Mouse (Mus musculus) embryonic facial prominence, embryonic 15.5 days (tissue): ENCODE measurements around the gene A830005F24Rik. TPM values are rescaled to one million over a fixed set of nuclear protein-coding genes. Genes with fewer than 3 reads are reported as not detected.

Experiments
- ATAC-seq: fragments of 200-750 bp; cut with Nextera tagmentation; 2 replicates; pipeline ENCODE4 v1.8.0; 2017; ENCODE audit warnings: low read depth, moderate TSS enrichment; ENCODE audit not compliant: insufficient number of reproducible peaks, low FRiP score, low TSS enrichment
- H3K27ac ChIP-seq: fragments of 300-500 bp; sonication (generic); replicated peaks from 2 replicates; pipeline ENCODE4 v1.5.1; 2015; ENCODE audit warnings: mild to moderate bottlenecking, inconsistent platforms
- H3K27me3 ChIP-seq: fragments of 300-500 bp; sonication (generic); 2 replicates; pipeline ENCODE4 v1.6.1; 2015; ENCODE audit warnings: inconsistent platforms
- H3K36me3 ChIP-seq: fragments of 300-500 bp; sonication (generic); 2 replicates; pipeline ENCODE4 v1.6.1; 2015; ENCODE audit warnings: mild to moderate bottlenecking, inconsistent platforms
- H3K4me1 ChIP-seq: fragments of 300-500 bp; sonication (generic); 2 replicates; pipeline ENCODE4 v1.6.1; 2015; ENCODE audit warnings: inconsistent platforms
- H3K4me2 ChIP-seq: fragments of 300-500 bp; sonication (generic); replicated peaks from 2 replicates; pipeline ENCODE4 v1.6.1; 2015; ENCODE audit warnings: mild to moderate bottlenecking, inconsistent platforms
- H3K4me3 ChIP-seq: fragments of 300-500 bp; sonication (generic); replicated peaks from 2 replicates; pipeline ENCODE4 v1.5.1; 2015; ENCODE audit warnings: mild to moderate bottlenecking, inconsistent platforms
- H3K9ac ChIP-seq: fragments of 300-500 bp; sonication (generic); 2 replicates; pipeline ENCODE4 v1.6.1; 2015; ENCODE audit warnings: inconsistent platforms
- H3K9me3 ChIP-seq: fragments of 300-500 bp; sonication (generic); replicated peaks from 2 replicates; pipeline ENCODE4 v1.6.1; 2016; ENCODE audit warnings: inconsistent platforms
- WGBS: fragments of 180-500 bp; shearing (Covaris S2); methylation state at CpG from one replicate; pipeline ENCODE4 v1.1.7; 2015; 5-methylcytosine and 5-hydroxymethylcytosine counted together
- polyA plus RNA-seq: library from polyadenylated mRNA; unstranded; fragments of >200 nt; fragmentation: Nextera tagmentation; extraction: Ambion mirVana; gene quantifications from 2 replicates; pipeline ENCODE4 v1.2.1, GENCODE M21; 2015

A830005F24Rik gene
- polyA plus RNA-seq, 1 experiment from 2014 or later = 1.7 TPM

- peak overlapping the region; percentile 51 for H3K4me2 ChIP-seq
- no peaks in the 10 kb centered on the region for H3K27me3 ChIP-seq
- H3K4me1 ChIP-seq = peaks cover 28% of the 10 kb centered on the region
- 42% methylated on average over 4 of the region's 4 CpGs for WGBS
- no peak overlapping the region for H3K9ac ChIP-seq
- no peak overlapping the region; the same call in 1 of the 2 replicates for H3K27ac ChIP-seq
- no peaks in the 10 kb centered on the region for H3K9me3 ChIP-seq
- no peak for ATAC-seq
- H3K4me3 ChIP-seq = peak overlapping the region; percentile 89
- no peaks in the 10 kb centered on the region for H3K36me3 ChIP-seq
These were observed 31.5 kb downstream of the A830005F24Rik start for GRCm38 (mm10) chr13:48544867-48545266.

- H3K36me3 ChIP-seq = no peaks in the 10 kb centered on the region
- H3K9me3 ChIP-seq = no peaks in the 10 kb centered on the region
- H3K4me3 ChIP-seq = peak overlapping the region; percentile 89
- peaks cover 22% of the 10 kb centered on the region for H3K4me1 ChIP-seq
- under 1% methylated on average over 69 of the region's 72 CpGs for WGBS
- ATAC-seq = peak; percentile 91
- H3K27ac ChIP-seq = peak overlapping the region; percentile 100
- no peaks in the 10 kb centered on the region for H3K27me3 ChIP-seq
- H3K4me2 ChIP-seq = peak overlapping the region; percentile 52
- peak overlapping the region; percentile 97 for H3K9ac ChIP-seq
These were observed 32.3 kb downstream of the A830005F24Rik start for GRCm38 (mm10) chr13:48545476-48546281.

- peaks cover 17% of the 10 kb centered on the region; the same call in 1 of the 2 replicates for H3K4me1 ChIP-seq
- peak; percentile 98 for ATAC-seq
- H3K27ac ChIP-seq = peak overlapping the region; percentile 100
- peak overlapping the region; percentile 97 for H3K9ac ChIP-seq
- peak overlapping the region; percentile 89 for H3K4me3 ChIP-seq
- no peaks in the 10 kb centered on the region for H3K27me3 ChIP-seq
- under 1% methylated on average over 72 of the region's 72 CpGs for WGBS
- H3K36me3 ChIP-seq = no peaks in the 10 kb centered on the region
- peak overlapping the region; percentile 52 for H3K4me2 ChIP-seq
- no peaks in the 10 kb centered on the region for H3K9me3 ChIP-seq
These were observed 33.1 kb downstream of the A830005F24Rik start for GRCm38 (mm10) chr13:48546330-48546917.

- WGBS = 91% methylated on average over 6 of the region's 6 CpGs
- Histone ChIP-seq H3K4me1 (peaks cover 26% of the 10 kb centered on the region), H3K4me3 (no peak overlapping the region), H3K27me3 (no peaks in the 10 kb centered on the region), H3K27ac (no peak overlapping the region), H3K4me2 (no peak overlapping the region), H3K36me3 (no peaks in the 10 kb centered on the region), H3K9ac (no peak overlapping the region), H3K9me3 (no peaks in the 10 kb centered on the region)
- no peak for ATAC-seq
These were observed 34.3 kb downstream of the A830005F24Rik start for GRCm38 (mm10) chr13:48547623-48548022.

GRCm38 (mm10) chr13:48548296-48548695, 34.9 kb downstream of the A830005F24Rik start:
- Histone ChIP-seq H3K4me2 (no peak overlapping the region), H3K36me3 (no peaks in the 10 kb centered on the region), H3K4me1 (peaks cover 31% of the 10 kb centered on the region), H3K4me3 (no peak overlapping the region), H3K27me3 (no peaks in the 10 kb centered on the region), H3K27ac (no peak overlapping the region), H3K9me3 (no peaks in the 10 kb centered on the region), H3K9ac (no peak overlapping the region)
- 91% methylated on average over 5 of the region's 5 CpGs for WGBS
- ATAC-seq = no peak

GRCm38 (mm10) chr13:48552181-48553090, 39.1 kb downstream of the A830005F24Rik start:
- WGBS = 41% methylated on average over 21 of the region's 21 CpGs
- H3K4me3 ChIP-seq = peak overlapping the region; percentile 20
- peak overlapping the region; percentile 94 for H3K27ac ChIP-seq
- no peaks in the 10 kb centered on the region for H3K9me3 ChIP-seq
- peaks cover 18% of the 10 kb centered on the region for H3K4me1 ChIP-seq
- no peak overlapping the region for H3K9ac ChIP-seq
- H3K27me3 ChIP-seq = no peaks in the 10 kb centered on the region
- H3K4me2 ChIP-seq = peak overlapping the region; percentile 39
- no peaks in the 10 kb centered on the region for H3K36me3 ChIP-seq
- ATAC-seq = peak; percentile 90

GRCm38 (mm10) chr13:48553511-48553910, 40.1 kb downstream of the A830005F24Rik start:
- H3K27ac ChIP-seq = peak overlapping the region; percentile 94; the same call in 1 of the 2 replicates
- H3K4me1 ChIP-seq = peaks cover 18% of the 10 kb centered on the region
- H3K4me3 ChIP-seq = no peak overlapping the region
- H3K36me3 ChIP-seq = no peaks in the 10 kb centered on the region
- H3K9me3 ChIP-seq = no peaks in the 10 kb centered on the region
- H3K27me3 ChIP-seq = no peaks in the 10 kb centered on the region
- H3K9ac ChIP-seq = no peak overlapping the region
- ATAC-seq = no peak
- 72% methylated on average over 5 of the region's 5 CpGs for WGBS
- H3K4me2 ChIP-seq = no peak overlapping the region

GRCm38 (mm10) chr13:48554552-48554951, 41.2 kb downstream of the A830005F24Rik start:
- ATAC-seq = no peak
- H3K27me3 ChIP-seq = no peaks in the 10 kb centered on the region
- no peaks in the 10 kb centered on the region for H3K9me3 ChIP-seq
- peaks cover 18% of the 10 kb centered on the region for H3K4me1 ChIP-seq
- 82% methylated on average over 1 of the region's 1 CpGs for WGBS
- no peak overlapping the region for H3K9ac ChIP-seq
- no peaks in the 10 kb centered on the region for H3K36me3 ChIP-seq
- H3K4me2 ChIP-seq = no peak overlapping the region
- H3K27ac ChIP-seq = no peak overlapping the region
- H3K4me3 ChIP-seq = no peak overlapping the region

GRCm38 (mm10) chr13:48555976-48556375, 42.6 kb downstream of the A830005F24Rik start:
- H3K27ac ChIP-seq = no peak overlapping the region
- no peaks in the 10 kb centered on the region for H3K9me3 ChIP-seq
- H3K4me3 ChIP-seq = no peak overlapping the region
- H3K9ac ChIP-seq = no peak overlapping the region
- peaks cover 18% of the 10 kb centered on the region for H3K4me1 ChIP-seq
- WGBS = 90% methylated on average over 1 of the region's 1 CpGs
- no peaks in the 10 kb centered on the region for H3K27me3 ChIP-seq
- no peak for ATAC-seq
- H3K4me2 ChIP-seq = no peak overlapping the region
- H3K36me3 ChIP-seq = no peaks in the 10 kb centered on the region

- Histone ChIP-seq H3K4me3 (no peak overlapping the region), H3K9ac (no peak overlapping the region), H3K27me3 (no peaks in the 10 kb centered on the region), H3K36me3 (no peaks in the 10 kb centered on the region), H3K27ac (no peak overlapping the region), H3K4me2 (no peak overlapping the region), H3K4me1 (peaks cover 11% of the 10 kb centered on the region), H3K9me3 (no peaks in the 10 kb centered on the region)
- ATAC-seq = no peak
- WGBS = 90% methylated on average over 2 of the region's 2 CpGs
These were observed 48.1 kb downstream of the A830005F24Rik start for GRCm38 (mm10) chr13:48561481-48561880.

GRCm38 (mm10) chr13:48562336-48562735, 49.0 kb downstream of the A830005F24Rik start:
- Histone ChIP-seq H3K4me3 (no peak overlapping the region), H3K9ac (no peak overlapping the region), H3K36me3 (no peaks in the 10 kb centered on the region), H3K4me1 (peaks cover 11% of the 10 kb centered on the region), H3K27me3 (no peaks in the 10 kb centered on the region), H3K4me2 (no peak overlapping the region), H3K9me3 (no peaks in the 10 kb centered on the region), H3K27ac (no peak overlapping the region)
- ATAC-seq = no peak
- 81% methylated on average over 5 of the region's 5 CpGs for WGBS
